Mouse (Mus musculus): ENCODE data around the gene Gm1043. TPM values are rescaled to one million over a fixed set of nuclear protein-coding genes. Genes with fewer than 3 reads are reported as not detected.

Gm1043 gene
- polyA plus RNA-seq, 1 experiment, result 0.46 TPM

GRCm38 (mm10) chr5:37066703-37067568 is 18.2 kb upstream of the Gm1043 start:
- DNase-seq (ENCODE audit: low read depth), result no peak

- no peak for DNase-seq (ENCODE audit: low read depth)
Measured at GRCm38 (mm10) chr5:37073660-37074059, 11.5 kb upstream of the Gm1043 start.

- DNase-seq (ENCODE audit: low read depth), result no peak
Measured at GRCm38 (mm10) chr5:37076692-37077329, 8.4 kb upstream of the Gm1043 start.

- no peak for DNase-seq (ENCODE audit: low read depth)
Measured at GRCm38 (mm10) chr5:37077330-37077698, 7.9 kb upstream of the Gm1043 start.

- DNase-seq (ENCODE audit: low read depth), result no peak
Measured at GRCm38 (mm10) chr5:37079484-37079883, 5.7 kb upstream of the Gm1043 start.

GRCm38 (mm10) chr5:37080601-37081000 is 4.6 kb upstream of the Gm1043 start:
- DNase-seq (ENCODE audit: low read depth), result no peak

GRCm38 (mm10) chr5:37082420-37082819 is 2.8 kb upstream of the Gm1043 start:
- no peak for DNase-seq (ENCODE audit: low read depth)

- no peak for DNase-seq (ENCODE audit: low read depth)
Measured at GRCm38 (mm10) chr5:37083209-37083770, 1.9 kb upstream of the Gm1043 start.

GRCm38 (mm10) chr5:37083850-37084249 is 1.3 kb upstream of the Gm1043 start:
- DNase-seq (ENCODE audit: low read depth), result no peak

- DNase-seq (ENCODE audit: low read depth), result no peak
Measured at GRCm38 (mm10) chr5:37085918-37086317, 748 bp downstream of the Gm1043 start.

GRCm38 (mm10) chr5:37087786-37088185 is 2.6 kb downstream of the Gm1043 start:
- no peak for DNase-seq (ENCODE audit: low read depth)

- no peak for DNase-seq (ENCODE audit: low read depth)
Measured at GRCm38 (mm10) chr5:37088342-37089108, 3.4 kb downstream of the Gm1043 start.

GRCm38 (mm10) chr5:37091171-37091628 is 6.0 kb downstream of the Gm1043 start:
- DNase-seq (ENCODE audit: low read depth), result no peak

- DNase-seq (ENCODE audit: low read depth), result no peak
Measured at GRCm38 (mm10) chr5:37094941-37095340, 9.8 kb downstream of the Gm1043 start.

- no peak for DNase-seq (ENCODE audit: low read depth)
Measured at GRCm38 (mm10) chr5:37097591-37097990, 12.4 kb downstream of the Gm1043 start.

GRCm38 (mm10) chr5:37100813-37101212 is 15.6 kb downstream of the Gm1043 start:
- DNase-seq (ENCODE audit: low read depth), result no peak

- DNase-seq (ENCODE audit: low read depth), result no peak
Measured at GRCm38 (mm10) chr5:37101631-37102030, 16.5 kb downstream of the Gm1043 start.

- no peak for DNase-seq (ENCODE audit: low read depth)
Measured at GRCm38 (mm10) chr5:37102056-37102455, 16.9 kb downstream of the Gm1043 start.

- DNase-seq (ENCODE audit: low read depth), result no peak
Measured at GRCm38 (mm10) chr5:37105531-37106456, 20.6 kb downstream of the Gm1043 start.

- no peak for DNase-seq (ENCODE audit: low read depth)
Measured at GRCm38 (mm10) chr5:37107111-37107510, 21.9 kb downstream of the Gm1043 start.

GRCm38 (mm10) chr5:37107611-37108010 is 22.4 kb downstream of the Gm1043 start:
- DNase-seq (ENCODE audit: low read depth), result no peak
